Mouse (Mus musculus): ENCODE measurements around the gene Vps26b. TPM values are rescaled to one million over a fixed set of nuclear protein-coding genes. Genes with fewer than 3 reads are reported as not detected.

Vps26b gene
- 55.9 and 64.2 TPM in 2 replicates for polyA plus RNA-seq (2014; fragmentation: Nextera tagmentation; extraction: Ambion mirVana)

GRCm38 (mm10) chr9:27029828-27030762 lies at the start of gene Vps26b, which contains the start of gene Ncapd3:
Gene Vps26b, minus strand, starts transcription at chr9:27030065.
Gene Ncapd3, plus strand, starts transcription at chr9:27030175.
- Histone ChIP-seq H3K27ac (ENCODE audit: low read depth, low read length) (peak within 1 kb of the TSS; percentile 91), H3K4me3 (ENCODE audit: low read depth, low read length) (peak within 1 kb of the TSS; percentile 85), H3K27me3 (ENCODE audit: control insufficient read depth, insufficient read depth, low read length) (no peaks in the 10 kb centered on the region), H3K36me3 (ENCODE audit: control insufficient read depth, insufficient read depth, low read length) (no peaks in the 10 kb centered on the region), H3K4me2 (replicated peaks; ENCODE audit: low read depth, low read length) (peak within 1 kb of the TSS; percentile 93), H3K9ac (ENCODE audit: low read depth, low read length) (peak within 1 kb of the TSS; percentile 88), H3K9me3 (ENCODE audit: control insufficient read depth, low read length) (no peaks in the 10 kb centered on the region), H3K4me1 (replicated peaks; ENCODE audit: control insufficient read depth, insufficient read depth, low read length) (peaks cover 8% of the 10 kb centered on the region)
- DNase-seq (ENCODE audit: low spot score) (peak; percentile 98), ATAC-seq (ENCODE audit: low FRiP score) (peak; percentile 94)
- under 1% methylated on average over 74 of the region's 80 CpGs for WGBS

GRCm38 (mm10) chr9:27075812-27076211 lies 45.9 kb upstream of the Vps26b start:
- H3K4me2 ChIP-seq (replicated peaks; ENCODE audit: low read depth, low read length): no peak overlapping the region
- no peaks in the 10 kb centered on the region for H3K27me3 ChIP-seq (ENCODE audit: control insufficient read depth, insufficient read depth, low read length)
- peaks cover 3% of the 10 kb centered on the region; the same call in 1 of the 2 replicates for H3K36me3 ChIP-seq (ENCODE audit: control insufficient read depth, insufficient read depth, low read length)
- no peak overlapping the region for H3K27ac ChIP-seq (ENCODE audit: low read depth, low read length)
- ATAC-seq (ENCODE audit: low FRiP score): no peak
- no peak for DNase-seq (ENCODE audit: low spot score)
- H3K9ac ChIP-seq (ENCODE audit: low read depth, low read length): no peak overlapping the region
- no peak overlapping the region for H3K4me3 ChIP-seq (ENCODE audit: low read depth, low read length)
- H3K9me3 ChIP-seq (ENCODE audit: control insufficient read depth, low read length): no peaks in the 10 kb centered on the region
- no peaks in the 10 kb centered on the region for H3K4me1 ChIP-seq (replicated peaks; ENCODE audit: control insufficient read depth, insufficient read depth, low read length)

GRCm38 (mm10) chr9:27074677-27075076 lies 44.8 kb upstream of the Vps26b start:
- Histone ChIP-seq H3K36me3 (ENCODE audit: control insufficient read depth, insufficient read depth, low read length) (peaks cover 13% of the 10 kb centered on the region), H3K4me2 (replicated peaks; ENCODE audit: low read depth, low read length) (no peak overlapping the region), H3K27me3 (ENCODE audit: control insufficient read depth, insufficient read depth, low read length) (no peaks in the 10 kb centered on the region), H3K4me1 (replicated peaks; ENCODE audit: control insufficient read depth, insufficient read depth, low read length) (no peaks in the 10 kb centered on the region), H3K4me3 (ENCODE audit: low read depth, low read length) (no peak overlapping the region), H3K9me3 (ENCODE audit: control insufficient read depth, low read length) (no peaks in the 10 kb centered on the region), H3K9ac (ENCODE audit: low read depth, low read length) (no peak overlapping the region), H3K27ac (ENCODE audit: low read depth, low read length) (no peak overlapping the region)
- WGBS: 85% methylated on average over 1 of the region's 1 CpGs
- ATAC-seq (ENCODE audit: low FRiP score): no peak
- DNase-seq (ENCODE audit: low spot score): peak; percentile 7

GRCm38 (mm10) chr9:27070895-27071294 lies 41.0 kb upstream of the Vps26b start:
- WGBS: 95% methylated on average over 4 of the region's 4 CpGs
- ATAC-seq (ENCODE audit: low FRiP score): no peak
- no peak for DNase-seq (ENCODE audit: low spot score)
- Histone ChIP-seq H3K4me2 (replicated peaks; ENCODE audit: low read depth, low read length) (no peak overlapping the region), H3K36me3 (ENCODE audit: control insufficient read depth, insufficient read depth, low read length) (peaks cover 19% of the 10 kb centered on the region), H3K4me3 (ENCODE audit: low read depth, low read length) (no peak overlapping the region), H3K27ac (ENCODE audit: low read depth, low read length) (no peak overlapping the region), H3K4me1 (replicated peaks; ENCODE audit: control insufficient read depth, insufficient read depth, low read length) (no peaks in the 10 kb centered on the region), H3K27me3 (ENCODE audit: control insufficient read depth, insufficient read depth, low read length) (no peaks in the 10 kb centered on the region), H3K9me3 (ENCODE audit: control insufficient read depth, low read length) (no peaks in the 10 kb centered on the region), H3K9ac (ENCODE audit: low read depth, low read length) (no peak overlapping the region)

GRCm38 (mm10) chr9:27058341-27058740 lies 28.5 kb upstream of the Vps26b start:
- no peak for ATAC-seq (ENCODE audit: low FRiP score)
- H3K9me3 ChIP-seq (ENCODE audit: control insufficient read depth, low read length): no peaks in the 10 kb centered on the region
- no peak overlapping the region for H3K4me3 ChIP-seq (ENCODE audit: low read depth, low read length)
- H3K4me1 ChIP-seq (replicated peaks; ENCODE audit: control insufficient read depth, insufficient read depth, low read length): no peaks in the 10 kb centered on the region
- H3K36me3 ChIP-seq (ENCODE audit: control insufficient read depth, insufficient read depth, low read length): peaks cover 5% of the 10 kb centered on the region; the same call in 1 of the 2 replicates
- no peak overlapping the region for H3K4me2 ChIP-seq (replicated peaks; ENCODE audit: low read depth, low read length)
- no peak overlapping the region for H3K27ac ChIP-seq (ENCODE audit: low read depth, low read length)
- DNase-seq (ENCODE audit: low spot score): no peak
- 94% methylated on average over 5 of the region's 5 CpGs for WGBS
- no peak overlapping the region for H3K9ac ChIP-seq (ENCODE audit: low read depth, low read length)
- no peaks in the 10 kb centered on the region for H3K27me3 ChIP-seq (ENCODE audit: control insufficient read depth, insufficient read depth, low read length)

GRCm38 (mm10) chr9:27049492-27049891 lies 19.6 kb upstream of the Vps26b start:
- no peak for ATAC-seq (ENCODE audit: low FRiP score)
- H3K9ac ChIP-seq (ENCODE audit: low read depth, low read length): no peak overlapping the region

GRCm38 (mm10) chr9:27043892-27044291 lies 14.0 kb upstream of the Vps26b start:
- Histone ChIP-seq H3K4me1 (replicated peaks; ENCODE audit: control insufficient read depth, insufficient read depth, low read length) (no peaks in the 10 kb centered on the region), H3K36me3 (ENCODE audit: control insufficient read depth, insufficient read depth, low read length) (peaks cover 7% of the 10 kb centered on the region; the same call in 1 of the 2 replicates), H3K27me3 (ENCODE audit: control insufficient read depth, insufficient read depth, low read length) (no peaks in the 10 kb centered on the region), H3K27ac (ENCODE audit: low read depth, low read length) (no peak overlapping the region), H3K4me3 (ENCODE audit: low read depth, low read length) (no peak overlapping the region), H3K4me2 (replicated peaks; ENCODE audit: low read depth, low read length) (no peak overlapping the region), H3K9me3 (ENCODE audit: control insufficient read depth, low read length) (no peaks in the 10 kb centered on the region), H3K9ac (ENCODE audit: low read depth, low read length) (no peak overlapping the region)
- no peak for DNase-seq (ENCODE audit: low spot score)
- 91% methylated on average over 5 of the region's 5 CpGs for WGBS
- ATAC-seq (ENCODE audit: low FRiP score): no peak

More at GRCm38 (mm10) chr9:27049492-27049891, 19.6 kb upstream of the Vps26b start:
- Histone ChIP-seq H3K9me3 (ENCODE audit: control insufficient read depth, low read length) (no peaks in the 10 kb centered on the region), H3K4me3 (ENCODE audit: low read depth, low read length) (no peak overlapping the region), H3K27ac (ENCODE audit: low read depth, low read length) (no peak overlapping the region), H3K4me2 (replicated peaks; ENCODE audit: low read depth, low read length) (no peak overlapping the region), H3K36me3 (ENCODE audit: control insufficient read depth, insufficient read depth, low read length) (peaks cover 13% of the 10 kb centered on the region; the same call in 1 of the 2 replicates), H3K27me3 (ENCODE audit: control insufficient read depth, insufficient read depth, low read length) (no peaks in the 10 kb centered on the region), H3K4me1 (replicated peaks; ENCODE audit: control insufficient read depth, insufficient read depth, low read length) (no peaks in the 10 kb centered on the region)
- 92% methylated on average over 2 of the region's 2 CpGs for WGBS
- no peak for DNase-seq (ENCODE audit: low spot score)

- under 1% methylated on average over 17 of the region's 17 CpGs for WGBS
- peaks cover 8% of the 10 kb centered on the region for H3K4me1 ChIP-seq (replicated peaks; ENCODE audit: control insufficient read depth, insufficient read depth, low read length)
- H3K36me3 ChIP-seq (ENCODE audit: control insufficient read depth, insufficient read depth, low read length): no peaks in the 10 kb centered on the region
- no peak overlapping the region for H3K27ac ChIP-seq (ENCODE audit: low read depth, low read length)
- H3K27me3 ChIP-seq (ENCODE audit: control insufficient read depth, insufficient read depth, low read length): no peaks in the 10 kb centered on the region
- no peak for DNase-seq (ENCODE audit: low spot score)
- peak; percentile 59 for ATAC-seq (ENCODE audit: low FRiP score)
- no peaks in the 10 kb centered on the region for H3K9me3 ChIP-seq (ENCODE audit: control insufficient read depth, low read length)
- peak overlapping the region; percentile 85 for H3K4me3 ChIP-seq (ENCODE audit: low read depth, low read length)
- peak overlapping the region; percentile 50 for H3K4me2 ChIP-seq (replicated peaks; ENCODE audit: low read depth, low read length)
- H3K9ac ChIP-seq (ENCODE audit: low read depth, low read length): peak overlapping the region; percentile 55
These were observed 867 bp upstream of the Vps26b start for GRCm38 (mm10) chr9:27030763-27031100.

All from hindbrain, embryonic 11.5 days (tissue).